In the genomic region with DNA sequence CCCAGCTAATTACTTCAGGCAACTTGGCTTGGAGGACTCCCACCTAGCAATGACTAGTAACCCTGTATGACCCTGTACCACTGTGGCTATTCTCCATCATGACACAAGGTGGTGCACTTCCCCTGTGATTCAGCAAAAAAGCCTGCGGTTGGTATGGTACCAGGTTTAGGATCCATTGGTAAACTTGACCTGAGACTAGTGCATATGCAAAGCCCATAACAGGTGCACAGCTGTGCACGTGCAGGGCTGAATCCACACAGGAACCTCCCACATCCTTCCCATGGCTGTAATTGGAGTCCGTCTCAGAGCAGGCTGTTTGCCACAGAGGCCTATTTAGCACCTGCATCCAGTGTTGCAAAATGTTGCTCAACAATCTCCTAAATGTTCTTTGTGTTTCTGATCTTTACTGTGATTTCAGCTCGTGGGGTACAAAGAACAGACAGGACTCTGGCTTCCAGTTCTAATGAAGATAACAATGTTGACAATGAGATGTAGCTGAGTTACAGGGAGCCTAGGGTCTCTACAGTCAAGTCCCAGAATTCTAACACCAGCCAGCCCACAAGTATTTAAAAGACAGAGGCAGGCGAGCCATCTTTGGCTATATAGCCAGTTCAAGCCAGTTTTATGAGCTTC, we compare ENCODE assay signal across 8 mouse cellular contexts. TPM values are rescaled to one million over a fixed set of nuclear protein-coding genes. Genes with fewer than 3 reads are reported as not detected.
A peak's percentile ranks its signal among the peaks of the same experiment; 100 is the strongest.
DNase-seq lines count a peak whose midpoint lies in the region; TF ChIP-seq lines count a peak whose summit lies in the region.

No protein-coding gene starts in this region.

- H3K27ac ChIP-seq in embryonic facial prominence, embryonic 10.5 days (replicated peaks), result no peak overlapping the region
- no peak overlapping the region for H3K27ac ChIP-seq in layer of hippocampus, adult 2 months

- H3K4me3 ChIP-seq in embryonic facial prominence, embryonic 10.5 days, result no peak overlapping the region
- H3K4me3 ChIP-seq in layer of hippocampus, adult 2 months, result no peak overlapping the region

- intact Hi-C loops in heart, postnatal 25 days (cut with DNase I), result loop anchor here (1.0 kb wide), 1 partner anchor 63 kb away; no protein-coding TSS in a partner anchor
- intact Hi-C loops in heart, postnatal 36 days (cut with DNase I), result loop anchor here (1.0 kb wide), 1 partner anchor 63 kb away; no protein-coding TSS in a partner anchor

- no peaks in the 10 kb centered on the region for H3K36me3 ChIP-seq in embryonic facial prominence, embryonic 10.5 days (replicated peaks)

- no peaks in the 10 kb centered on the region for H3K9me3 ChIP-seq in embryonic facial prominence, embryonic 10.5 days

- DNase-seq in heart, adult 18-20 months, result peak; percentile 34 to 58
- DNase-seq in heart, postnatal 25 days (ENCODE audit: low spot score), result no peak
- peak; percentile 64 for DNase-seq in adipocyte (ENCODE audit: low spot score)
- DNase-seq in embryonic facial prominence, embryonic 10.5 days (ENCODE audit: low spot score), result peak; percentile 68
- DNase-seq in heart, postnatal 36 days, result peak; percentile 22 to 32
- peak in 1 of 2 experiments; percentile 45 for DNase-seq in layer of hippocampus, adult 2 months (ENCODE audit: low spot score in 2 of 2)
- DNase-seq in lung, postnatal 10 days, result peak; percentile 57
- DNase-seq in spleen, postnatal 10 days (ENCODE audit: low spot score in 2 of 2), result peak; percentile 9 to 43

- no peaks in the 10 kb centered on the region for H3K27me3 ChIP-seq in embryonic facial prominence, embryonic 10.5 days (replicated peaks; ENCODE audit: low read depth, poor library complexity, severe bottlenecking)

- peaks cover 1% of the 10 kb centered on the region for H3K4me1 ChIP-seq in embryonic facial prominence, embryonic 10.5 days

- peak; percentile 89 for TF ChIP-seq CTCF in layer of hippocampus, adult 2 months (conservative IDR thresholded peaks at IDR 0.05)

- WGBS in embryonic facial prominence, embryonic 10.5 days, result 39% methylated on average over 5 of the region's 5 CpGs

RNA-seq across cellular contexts. Expression of a gene that starts 47.2 kb away (rescaled TPM):
- not detected for total RNA-seq in heart, adult 18-20 months (2021)
- not detected for total RNA-seq in heart, postnatal 25 days (2021)
- not detected in 2 replicates for polyA plus RNA-seq in embryonic facial prominence, embryonic 10.5 days (2016; fragmentation: Nextera tagmentation; extraction: Ambion mirVana)
- total RNA-seq in heart, postnatal 36 days (2021), result not detected
- total RNA-seq in layer of hippocampus, adult 2 months (2021), result under 1 TPM in 1 of 2 experiments, not detected in 1; 0.12 TPM

RNA-seq across cellular contexts. Expression of a gene that starts 56.9 kb away (rescaled TPM):
- total RNA-seq in heart, adult 18-20 months (2021), result not detected
- not detected for total RNA-seq in heart, postnatal 25 days (2021)
- not detected in 2 replicates for polyA plus RNA-seq in embryonic facial prominence, embryonic 10.5 days (2016; fragmentation: Nextera tagmentation; extraction: Ambion mirVana)
- total RNA-seq in heart, postnatal 36 days (2021), result not detected
- not detected for total RNA-seq in layer of hippocampus, adult 2 months (2021)
